Mouse (Mus musculus) kidney, adult 2 months (tissue): ENCODE results near the gene Hmcn1.

ENCODE experiments used
- CTCF ChIP-seq: fragments of 200-500 bp; conservative IDR thresholded peaks from 2 replicates; pipeline ENCODE4 v1.5.1; 2011; ENCODE audit warnings: low read depth, mild to moderate bottlenecking, control low read depth, low read length, moderate library complexity, mixed read lengths; ENCODE audit not compliant: insufficient read depth, insufficient read length
- POLR2A ChIP-seq: fragments of 200-500 bp; IDR thresholded peaks from one replicate; pipeline ENCODE4 v1.6.1; 2011; ENCODE audit warnings: low read depth, low read length, control low read depth

- TF ChIP-seq POLR2A (no peak), CTCF (no peak)
Measured at GRCm38 (mm10) chr1:150783070-150783842, 210.0 kb downstream of the Hmcn1 start.
